Mouse (Mus musculus) thymus, postnatal 0 days (tissue): ENCODE measurements at regions not wholly inside any gene's neighbourhood (a gene's known extent, or its start where the extent isn't known, plus 50 kb on each side); places are given as distances from the start of the nearest gene placed in this dataset.

Experiments
- DNase-seq: peaks from one replicate; pipeline ENCODE4 v3.0.0-alpha.2; 2015; ENCODE audit warnings: low spot score

DNA sequence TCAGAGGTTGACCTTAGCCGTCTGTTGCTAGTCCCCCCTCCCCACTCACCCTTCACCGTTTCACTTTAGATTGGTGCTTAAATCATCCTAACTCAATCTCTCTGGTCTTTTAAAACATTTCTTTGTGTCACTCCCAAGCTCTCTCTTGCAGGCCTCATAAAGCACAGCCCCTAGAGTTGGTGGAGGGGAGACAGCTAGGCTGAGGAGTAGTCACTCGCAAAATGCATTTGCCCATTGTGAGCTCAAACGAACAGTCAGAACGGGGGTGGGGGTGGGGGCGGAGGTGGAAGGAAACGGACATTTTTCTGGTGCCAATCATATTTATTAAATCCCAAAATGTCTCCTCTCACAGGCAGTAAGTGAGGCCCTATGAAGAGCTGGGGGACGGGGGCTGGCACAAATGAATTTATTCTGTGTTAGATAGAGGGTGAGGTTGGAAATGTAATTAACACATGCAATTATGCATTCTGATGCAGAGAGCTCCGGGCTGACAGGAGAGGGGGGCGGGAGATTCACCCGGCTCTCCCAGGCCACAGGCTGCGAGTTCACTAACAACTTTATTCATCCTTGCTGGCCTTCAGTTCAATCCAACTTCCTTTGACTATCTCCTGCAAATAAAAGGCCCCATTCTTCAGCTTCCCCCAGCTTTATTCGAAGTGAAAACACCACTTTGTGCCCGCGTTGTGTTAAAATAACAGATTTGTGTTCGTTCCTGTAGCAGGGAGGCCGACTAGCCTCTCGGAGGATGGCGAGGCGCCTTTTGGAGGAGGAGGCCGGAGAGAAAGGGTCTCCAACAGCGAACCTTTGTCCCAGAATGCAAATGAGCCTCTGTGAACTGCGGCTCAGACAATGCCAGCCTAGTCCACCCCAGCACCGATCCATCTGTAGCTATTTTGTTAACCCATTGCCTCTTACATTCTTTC is 223.7 kb upstream of the Irx5 start:
- DNase-seq, result no peak

DNA sequence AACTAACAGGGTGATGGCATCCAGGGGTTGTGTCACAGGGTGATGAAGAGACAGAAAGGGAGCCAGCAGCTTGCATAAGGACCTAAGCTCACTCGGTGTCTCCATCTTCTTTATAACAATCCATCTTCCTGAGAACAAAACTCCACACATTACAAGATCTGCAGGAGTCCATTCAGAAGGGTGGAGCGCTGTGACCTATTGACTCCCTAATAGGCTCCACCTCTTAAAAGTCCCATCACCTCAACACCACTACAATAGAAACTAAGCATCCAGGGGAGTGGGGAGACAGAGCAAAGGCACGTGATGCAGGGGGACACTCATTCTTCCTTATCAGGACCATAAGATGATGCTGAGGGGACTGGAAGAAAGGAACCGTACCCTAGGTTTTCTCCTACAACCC is 224.5 kb upstream of the Irx5 start:
- no peak for DNase-seq

DNA sequence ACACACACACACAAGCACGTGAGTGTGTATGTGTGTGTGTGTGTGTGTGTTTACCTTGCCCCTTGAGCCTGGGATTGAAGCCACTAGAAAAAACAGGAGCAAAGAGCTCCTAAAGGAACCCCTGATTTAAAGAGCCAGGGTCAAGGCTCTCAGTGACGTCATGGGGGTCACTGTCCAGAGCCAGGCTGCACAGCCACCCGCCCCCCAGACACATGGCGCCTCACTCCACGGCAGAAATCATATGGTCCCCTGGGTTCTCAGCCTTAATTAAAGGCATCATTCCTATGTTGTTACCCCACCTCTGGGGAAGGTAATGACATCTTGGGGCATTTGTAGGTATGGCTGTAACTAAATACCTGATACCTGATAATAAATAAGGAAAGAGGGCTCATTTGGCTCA is 224.9 kb upstream of the Irx5 start:
- no peak for DNase-seq

DNA sequence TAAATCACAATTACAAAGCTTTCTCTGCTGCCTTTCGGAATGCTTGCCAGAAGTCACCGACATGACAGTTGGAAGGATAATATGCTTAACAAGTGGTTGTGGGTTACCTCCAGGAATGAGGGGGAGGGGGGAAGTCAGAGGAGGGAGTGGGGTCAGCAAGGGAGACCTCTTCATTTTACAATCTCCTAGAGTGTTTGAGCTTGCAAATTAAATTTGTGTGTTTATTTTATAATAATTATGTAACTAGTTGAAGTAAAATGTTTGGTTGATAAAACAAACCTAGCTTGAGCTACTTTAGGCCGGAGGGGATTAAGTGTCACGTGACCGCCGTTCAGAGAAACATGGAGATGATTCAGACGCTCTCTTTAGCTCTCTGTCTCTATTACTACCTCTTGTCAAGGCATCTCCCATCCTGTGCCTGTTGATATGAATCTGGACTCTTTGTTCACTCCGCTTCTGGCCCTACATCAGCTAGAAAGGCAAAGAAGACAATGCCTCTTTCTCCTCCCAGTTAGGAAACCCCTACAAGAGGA is 227.3 kb upstream of the Irx5 start:
- no peak for DNase-seq

DNA sequence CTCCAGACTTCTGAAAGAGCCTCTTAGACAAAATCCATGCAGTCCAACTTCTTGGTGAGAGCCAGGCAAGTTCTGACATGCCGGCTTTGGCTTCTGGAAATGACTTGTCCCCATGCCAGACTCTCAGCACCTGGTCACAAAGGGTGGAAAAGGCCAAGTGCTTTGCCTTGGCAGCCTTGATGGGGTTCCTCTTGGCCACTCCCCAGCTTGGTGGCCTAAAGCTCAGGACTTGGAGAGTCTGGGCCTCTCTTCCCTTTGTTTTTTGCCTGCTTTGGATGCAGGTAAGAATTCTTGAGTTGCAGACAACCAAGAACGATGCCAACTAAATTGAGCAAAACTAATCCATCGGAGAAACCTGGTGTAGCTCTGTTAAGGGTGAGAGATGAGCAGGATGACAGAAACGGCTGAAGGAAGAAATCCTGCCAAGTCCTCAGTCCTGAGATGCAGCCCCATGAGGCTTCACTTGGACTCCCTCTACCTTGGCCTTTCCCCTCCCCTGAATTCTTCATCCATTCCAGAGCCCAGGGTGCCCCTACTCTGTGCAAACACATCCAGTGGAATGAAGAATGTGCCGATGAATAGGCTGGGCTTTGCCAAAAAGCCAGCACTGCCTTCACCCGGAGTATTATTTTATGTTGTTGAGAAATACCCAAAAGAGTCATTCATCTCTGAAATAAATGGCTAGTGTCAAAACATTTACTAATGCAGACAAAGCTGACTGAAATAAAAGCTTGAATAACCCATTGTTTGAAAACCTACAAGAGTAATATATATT is 228.0 kb upstream of the Irx5 start:
- no peak for DNase-seq

DNA sequence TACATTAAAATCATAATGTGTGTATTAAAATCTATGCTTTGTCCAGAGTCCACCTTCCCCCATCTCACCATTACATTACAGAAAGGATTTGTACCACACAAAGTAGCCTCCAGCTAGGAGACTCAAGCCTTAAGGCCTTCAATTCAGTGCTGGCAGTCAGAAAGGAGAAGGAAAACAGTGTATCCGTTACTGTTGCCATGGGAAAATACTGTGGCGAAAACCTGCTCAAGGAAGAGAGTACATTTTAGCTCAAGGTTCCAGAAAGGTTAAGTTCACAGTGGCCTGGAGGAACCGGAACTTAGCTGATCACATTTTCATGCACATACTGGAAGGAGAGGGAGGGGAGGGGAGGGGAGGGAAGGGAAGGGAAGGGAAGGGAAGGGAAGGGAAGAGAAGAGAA is 231.8 kb upstream of the Irx5 start:
- no peak for DNase-seq

DNA sequence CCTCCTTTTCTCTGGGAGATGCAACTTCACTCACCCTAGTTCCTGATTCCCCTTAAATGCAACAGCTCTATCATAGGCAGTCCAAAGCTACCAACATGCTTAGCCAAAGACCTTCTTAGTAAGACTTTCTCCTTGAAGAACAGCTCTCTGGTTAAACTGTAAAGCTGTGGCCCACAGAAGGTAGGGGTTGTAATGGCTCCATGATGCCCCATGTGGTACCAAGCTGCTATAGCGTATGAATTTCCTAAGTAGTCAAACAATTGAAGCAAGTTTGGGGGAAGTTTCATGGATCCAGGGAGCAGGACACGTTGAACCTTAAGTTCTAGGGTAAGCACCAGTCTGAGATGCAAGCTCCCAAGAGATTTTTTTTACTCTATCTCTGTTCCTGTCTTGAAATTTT is 236.1 kb upstream of the Irx5 start:
- no peak for DNase-seq

DNA sequence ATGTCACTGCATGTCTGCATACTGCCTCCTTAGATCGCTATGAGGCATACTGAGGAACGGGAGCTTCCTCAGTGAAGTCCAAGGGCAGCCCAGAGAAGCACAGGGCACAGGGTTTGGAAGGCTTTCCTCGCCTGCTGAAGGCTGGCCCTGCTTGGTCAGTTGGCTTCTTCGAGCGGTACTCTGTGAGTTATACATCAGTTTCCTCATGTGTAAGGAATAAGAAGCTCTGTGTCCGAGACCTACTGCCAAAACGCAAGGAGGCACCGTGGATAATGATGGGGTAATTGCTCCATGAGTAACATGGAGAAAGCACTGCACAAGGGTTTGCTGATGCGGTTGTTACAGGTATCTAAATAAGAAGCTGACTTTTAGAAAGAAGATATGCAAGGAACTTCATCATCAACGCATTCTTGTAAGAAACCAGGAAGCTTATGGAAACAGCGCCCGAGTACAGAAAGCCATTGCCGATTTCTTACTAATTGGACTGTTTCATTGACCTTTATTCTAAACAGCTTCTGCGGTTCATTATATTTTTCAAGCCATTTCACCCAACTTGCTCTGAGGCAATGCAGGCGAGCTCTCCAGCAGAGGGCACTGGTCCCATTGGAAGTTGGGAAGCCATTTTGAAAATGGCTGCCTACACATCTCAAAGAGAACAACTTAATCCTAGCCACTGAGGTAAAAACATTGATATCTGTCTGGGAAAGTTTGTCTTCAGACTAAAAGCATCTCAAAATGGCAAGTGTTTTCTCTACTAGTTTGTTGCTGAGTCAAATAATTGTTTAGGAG is 241.8 kb upstream of the Irx5 start:
- DNase-seq, result no peak

DNA sequence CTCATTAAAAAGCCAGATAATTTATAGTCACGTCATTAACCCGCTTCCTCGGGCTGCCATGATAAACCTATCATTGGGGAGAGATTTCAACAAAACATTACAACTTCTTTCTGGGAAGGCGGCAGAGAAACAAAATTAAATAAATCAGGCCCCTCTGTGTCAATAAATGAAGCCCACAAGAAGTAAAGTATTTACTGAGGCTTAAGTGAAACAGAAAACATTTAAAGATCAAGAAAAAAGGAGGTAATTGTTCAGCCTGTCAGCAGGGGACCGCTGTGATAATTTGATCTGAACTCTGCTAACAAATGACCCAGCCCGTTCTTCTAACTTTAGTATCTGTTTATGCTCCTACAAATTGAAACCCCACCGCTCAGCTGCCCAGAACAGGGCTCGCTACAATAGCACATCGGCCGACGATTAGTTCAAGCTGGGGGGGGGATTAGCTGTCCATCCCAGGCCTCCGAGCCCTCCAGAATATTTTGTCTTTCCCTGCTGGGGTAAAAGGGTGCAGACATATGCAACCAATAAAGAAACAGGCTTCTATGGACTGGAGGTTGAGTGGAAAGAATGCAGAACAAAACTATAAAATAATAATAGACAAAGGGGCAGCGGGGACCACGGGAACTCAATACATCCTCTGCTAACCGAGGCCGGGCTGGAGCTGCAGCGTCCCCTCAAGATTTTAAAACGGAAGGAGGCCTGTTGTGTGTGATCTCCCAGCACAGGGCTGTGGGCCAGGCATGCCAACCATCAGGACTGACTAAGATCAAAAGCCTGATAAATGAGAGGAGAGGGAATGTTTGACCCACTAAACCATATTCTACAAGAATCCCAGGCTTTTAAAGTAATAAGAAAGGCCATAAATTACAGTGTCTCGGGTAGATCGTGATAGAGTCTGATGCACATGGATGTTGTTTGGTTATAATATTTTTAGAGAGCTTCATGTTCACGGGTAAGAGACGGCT is 242.8 kb upstream of the Irx5 start:
- no peak for DNase-seq

DNA sequence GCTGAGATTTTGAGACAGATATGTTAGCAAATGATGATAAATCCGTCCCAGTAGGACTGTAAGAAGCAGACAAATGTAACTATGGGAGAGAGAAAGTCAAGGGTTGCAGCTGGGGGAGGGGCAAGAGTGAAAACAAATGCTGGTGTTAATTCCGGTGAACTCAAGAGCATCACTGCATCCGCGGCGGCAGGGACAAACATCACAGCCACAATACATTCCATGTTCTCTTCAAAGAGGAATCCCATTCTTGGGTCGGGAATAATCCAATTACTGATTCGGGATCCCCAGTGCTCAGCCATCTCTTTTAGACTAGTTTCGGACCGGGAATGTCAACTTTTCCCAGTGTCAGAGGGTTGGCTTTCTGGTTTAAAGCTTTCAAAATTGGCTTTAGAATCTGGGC is 243.5 kb upstream of the Irx5 start:
- no peak for DNase-seq

DNA sequence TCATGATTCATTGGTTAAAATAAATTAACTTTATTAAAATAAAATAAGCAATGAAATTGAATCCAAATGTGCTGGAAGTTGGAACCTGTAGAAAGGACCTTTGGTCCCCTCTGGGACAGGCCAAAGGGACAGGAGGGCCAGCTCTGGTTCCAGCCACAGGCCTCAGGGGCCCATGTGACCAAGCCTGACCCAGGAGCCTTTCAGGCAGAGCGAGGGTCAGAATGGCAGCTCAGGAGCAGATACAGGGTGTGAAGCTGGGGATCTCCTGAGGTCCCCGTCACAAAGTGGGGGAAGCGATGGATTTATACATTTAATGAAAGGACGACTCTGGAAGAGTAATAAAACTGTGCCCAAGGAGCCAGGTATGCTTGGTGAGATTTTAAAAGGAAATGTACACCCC is 244.0 kb upstream of the Irx5 start:
- no peak for DNase-seq

DNA sequence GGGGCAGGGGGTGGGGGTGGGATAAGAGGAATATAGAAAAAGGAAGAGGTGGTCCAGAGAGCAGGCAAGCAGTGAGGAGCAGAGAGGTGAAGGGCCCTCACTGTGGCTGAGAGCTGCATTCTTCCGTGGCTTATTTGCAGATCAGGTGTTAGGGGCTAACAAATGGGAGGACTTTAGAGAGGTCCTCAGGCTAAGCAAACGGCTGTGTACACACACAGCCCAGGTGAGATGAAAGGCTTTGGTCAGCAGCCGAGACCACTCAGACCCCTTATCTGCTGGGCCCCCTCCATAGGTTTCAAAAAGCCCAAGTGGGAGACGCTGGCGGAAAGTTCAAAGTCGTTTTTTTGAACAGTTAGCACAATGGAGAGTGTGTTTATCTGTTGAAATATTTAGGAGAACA is 252.9 kb upstream of the Irx5 start:
- no peak for DNase-seq

DNA sequence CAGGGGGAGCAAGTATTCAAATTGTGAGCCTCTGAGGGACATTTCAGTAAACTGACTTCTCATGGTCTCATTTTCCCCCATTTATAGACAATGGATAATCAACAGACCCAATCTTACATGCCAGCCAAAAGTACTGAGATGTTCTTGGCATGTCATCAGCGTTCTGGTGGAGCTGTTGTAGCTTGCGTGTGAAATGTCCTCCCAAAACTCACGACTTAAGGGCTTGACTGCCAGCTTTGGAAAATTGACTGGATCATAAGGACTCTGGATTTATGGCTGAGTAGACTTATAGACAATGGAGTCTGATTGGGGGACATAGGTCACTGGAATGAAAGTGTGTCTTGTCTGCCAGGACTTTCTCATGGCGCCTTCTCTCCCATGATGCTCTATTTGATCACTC is 254.9 kb upstream of the Irx5 start:
- no peak for DNase-seq

DNA sequence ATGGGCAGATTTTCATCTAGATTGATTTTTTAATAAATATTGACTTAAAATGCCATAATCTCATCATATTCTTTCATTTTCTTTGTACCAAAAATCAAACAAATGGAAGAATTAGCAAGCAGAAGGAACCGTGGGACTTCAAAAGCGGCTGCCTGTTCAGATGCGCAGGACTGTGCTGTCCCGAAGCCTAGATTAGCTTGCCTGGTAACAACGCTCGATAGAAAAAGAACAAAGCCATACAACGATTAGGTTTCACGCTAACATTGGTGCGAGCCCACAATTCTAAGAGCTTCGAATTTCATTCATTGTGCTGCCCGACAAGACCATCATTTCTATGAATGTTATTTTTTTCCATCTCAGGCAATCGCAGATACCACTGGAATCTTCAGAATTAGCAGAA is 262.1 kb upstream of the Irx5 start:
- no peak for DNase-seq

DNA sequence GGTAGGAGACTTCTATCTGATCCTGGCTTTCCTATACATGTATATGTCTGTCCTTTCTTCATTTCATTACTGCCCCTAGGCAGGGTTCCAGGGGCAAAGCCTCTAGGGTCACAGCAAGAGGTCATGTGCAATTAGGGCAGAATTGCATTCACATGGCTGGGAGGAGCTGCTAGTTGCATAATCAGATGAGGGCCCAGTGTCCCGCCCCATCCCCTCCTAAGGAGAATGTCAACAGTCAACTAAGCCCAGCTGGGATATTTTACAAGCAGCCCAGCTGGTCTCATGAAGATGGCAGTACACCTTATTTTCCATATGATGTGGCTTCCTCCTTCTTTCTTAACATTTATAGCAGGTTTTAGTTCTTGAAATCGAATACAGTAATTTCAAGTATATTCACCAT is 273.3 kb upstream of the Irx5 start:
- no peak for DNase-seq

DNA sequence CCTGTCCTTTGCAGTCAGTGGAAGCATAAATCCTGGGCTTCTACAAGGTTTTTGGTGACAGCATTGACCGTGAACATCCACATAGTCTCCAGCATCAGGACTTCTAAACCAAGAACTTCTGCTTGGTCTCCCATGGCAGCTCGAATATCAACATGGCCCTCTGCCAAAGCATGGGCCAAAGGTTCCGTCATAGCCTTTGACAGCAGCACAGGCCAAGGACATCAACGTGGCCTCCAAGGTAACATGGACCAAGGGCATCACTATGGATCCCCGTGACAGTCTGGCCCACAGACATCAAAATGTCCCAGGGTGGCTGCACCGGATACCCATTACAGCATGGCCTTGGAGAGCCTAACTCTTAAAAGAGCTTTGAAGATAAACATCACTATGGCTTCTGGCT is 275.5 kb upstream of the Irx5 start:
- DNase-seq, result no peak

DNA sequence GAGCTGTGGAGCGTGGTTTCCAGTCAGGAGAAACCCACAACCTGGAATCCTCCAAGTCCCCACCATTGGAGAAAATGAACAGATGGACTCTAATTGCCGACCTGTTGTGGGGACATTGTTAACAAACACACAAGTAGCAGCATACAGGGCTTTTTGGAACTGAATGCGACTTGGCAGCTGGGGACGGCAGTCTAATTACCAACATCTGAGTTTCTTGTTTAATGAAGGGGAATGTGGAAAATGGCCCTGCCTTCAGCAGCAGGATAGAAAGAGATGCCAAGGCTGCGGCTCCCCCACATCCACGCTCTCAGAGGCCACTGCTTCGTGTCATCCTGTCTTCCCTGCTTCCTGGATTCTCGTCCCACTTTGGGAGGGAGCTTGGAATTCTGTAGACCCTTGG is 276.6 kb upstream of the Irx5 start:
- DNase-seq, result no peak

DNA sequence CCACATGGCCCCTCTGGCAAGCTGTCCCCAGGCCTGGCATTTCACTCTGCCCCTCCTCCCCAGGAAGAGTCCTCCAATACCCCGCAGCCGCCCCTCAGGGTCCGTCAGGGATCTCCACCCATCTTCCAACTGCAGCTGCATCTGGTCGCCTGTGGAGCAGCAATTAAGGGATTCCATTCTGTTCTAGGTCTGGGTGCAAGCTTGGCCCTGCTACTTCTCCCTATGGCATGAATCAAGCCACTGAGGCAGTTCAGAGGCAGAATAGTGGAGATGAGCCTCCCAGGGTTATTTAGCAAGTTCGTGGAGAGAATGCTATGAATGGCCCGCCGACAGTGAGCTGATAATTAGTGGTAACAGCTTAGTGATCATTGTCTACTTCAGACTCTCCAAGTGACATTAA is 275.7 kb upstream of the Irx3 start:
- DNase-seq, result no peak

DNA sequence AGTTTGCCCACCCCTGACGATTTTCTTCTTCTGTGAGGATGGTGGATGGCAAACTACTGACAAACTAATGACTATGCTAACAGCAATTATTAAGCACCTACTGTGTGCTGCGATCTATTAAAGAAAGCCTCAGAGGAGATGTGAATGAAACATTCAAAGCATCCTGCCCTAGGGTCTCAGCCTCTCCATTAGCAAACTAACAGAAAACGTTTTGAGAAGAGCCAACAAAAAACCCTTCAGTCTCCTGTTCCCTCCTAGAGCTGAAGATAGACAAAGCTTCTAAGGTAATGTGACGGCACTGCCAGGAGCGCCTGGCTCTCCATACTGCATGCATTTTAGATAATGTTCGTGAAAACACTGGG is 270.4 kb upstream of the Irx3 start:
- no peak for DNase-seq
